25 mouse cellular contexts compared by ENCODE assay signal in the genomic region with DNA sequence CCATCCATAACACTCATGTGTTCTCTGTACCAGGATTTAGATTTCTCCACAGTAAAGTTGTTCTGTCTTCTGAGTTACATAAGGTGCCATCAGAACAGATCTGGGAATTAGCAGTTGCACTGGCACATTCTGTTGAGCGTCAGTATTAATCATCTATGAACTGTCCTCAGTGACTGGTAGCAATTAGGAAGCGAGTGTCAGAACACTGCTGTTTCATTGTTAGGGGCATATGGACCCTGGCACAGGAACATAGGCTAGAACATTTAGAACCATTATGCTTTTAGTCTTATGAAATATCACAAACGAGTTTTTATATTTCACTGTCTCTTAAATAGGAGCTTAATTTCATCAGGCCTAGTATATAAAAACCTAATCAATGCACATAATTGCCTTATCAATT.
"Had no signal": no experiment of that assay in that cellular context is flagged by ENCODE, and none has a peak within 500 bp of the region (broad histone marks: within the 10 kb centered on the region; RNA-seq: fewer than 3 reads in every experiment).

No protein-coding gene starts in this region.

- H3K27ac ChIP-seq: limb, embryonic 12.5 days; limb, embryonic 15.5 days; liver, embryonic 14.5 days; macrophage; midbrain, embryonic 12.5 days; midbrain, embryonic 15.5 days; neural tube, embryonic 12.5 days; neural tube, embryonic 15.5 days; stomach, postnatal 0 days had no signal

- DNase-seq: kidney, adult 18-20 months; kidney, adult 9 months; kidney, postnatal 14 days; left cerebral cortex, postnatal 4 days; liver, postnatal 0 days; lung, embryonic 14.5 days; right cerebral cortex, adult 18-20 months; right cerebral cortex, postnatal 14 days; right cerebral cortex, postnatal 4 days; thymus, adult 2 months; thymus, postnatal 14 days; thymus, postnatal 4 days had no signal

- H3K4me1 ChIP-seq: limb, embryonic 12.5 days; limb, embryonic 15.5 days; midbrain, embryonic 12.5 days; midbrain, embryonic 15.5 days; neural tube, embryonic 12.5 days; neural tube, embryonic 15.5 days had no signal

- H3K9me3 ChIP-seq: limb, embryonic 12.5 days; limb, embryonic 15.5 days; midbrain, embryonic 12.5 days; midbrain, embryonic 15.5 days; neural tube, embryonic 12.5 days; neural tube, embryonic 15.5 days had no signal

- ATAC-seq: inflammation-experienced regulatory T-cells, adult 6 months; intestine, embryonic 16.5 days; liver, postnatal 0 days; lung, postnatal 0 days; midbrain, embryonic 15.5 days had no signal

- H3K4me2 ChIP-seq: limb, embryonic 12.5 days; limb, embryonic 15.5 days; liver, embryonic 11.5 days; lung, embryonic 14.5 days; midbrain, embryonic 12.5 days; midbrain, embryonic 15.5 days; neural tube, embryonic 12.5 days; neural tube, embryonic 15.5 days had no signal

- H3K4me3 ChIP-seq: limb, embryonic 12.5 days; limb, embryonic 15.5 days; midbrain, embryonic 12.5 days; midbrain, embryonic 15.5 days; neural tube, embryonic 12.5 days; neural tube, embryonic 15.5 days had no signal

- H3K36me3 ChIP-seq: limb, embryonic 12.5 days; limb, embryonic 15.5 days; midbrain, embryonic 12.5 days; midbrain, embryonic 15.5 days; neural tube, embryonic 12.5 days; neural tube, embryonic 15.5 days had no signal

- H3K27me3 ChIP-seq: limb, embryonic 12.5 days; limb, embryonic 15.5 days; midbrain, embryonic 12.5 days; midbrain, embryonic 15.5 days; neural tube, embryonic 12.5 days; neural tube, embryonic 15.5 days had no signal

- H3K9ac ChIP-seq: limb, embryonic 12.5 days; limb, embryonic 15.5 days; liver, embryonic 14.5 days; liver, postnatal 0 days; lung, embryonic 14.5 days; midbrain, embryonic 12.5 days; midbrain, embryonic 15.5 days; neural tube, embryonic 12.5 days; neural tube, embryonic 15.5 days had no signal
